Mouse (Mus musculus) stomach, postnatal 0 days (tissue): ENCODE results near the gene Cmtm3.
A peak's percentile ranks its signal among the peaks of the same experiment; 100 is the strongest.

ENCODE experiments used
- CTCF ChIP-seq: IDR thresholded peaks from 2 replicates; pipeline ENCODE4 v1.5.1; 2016; ENCODE audit warnings: antibody characterized with exemption, low read depth, mild to moderate bottlenecking, moderate library complexity
- EP300 ChIP-seq: optimal IDR thresholded peaks from 2 replicates; pipeline ENCODE3; 2016; ENCODE audit warnings: antibody characterized with exemption

DNA sequence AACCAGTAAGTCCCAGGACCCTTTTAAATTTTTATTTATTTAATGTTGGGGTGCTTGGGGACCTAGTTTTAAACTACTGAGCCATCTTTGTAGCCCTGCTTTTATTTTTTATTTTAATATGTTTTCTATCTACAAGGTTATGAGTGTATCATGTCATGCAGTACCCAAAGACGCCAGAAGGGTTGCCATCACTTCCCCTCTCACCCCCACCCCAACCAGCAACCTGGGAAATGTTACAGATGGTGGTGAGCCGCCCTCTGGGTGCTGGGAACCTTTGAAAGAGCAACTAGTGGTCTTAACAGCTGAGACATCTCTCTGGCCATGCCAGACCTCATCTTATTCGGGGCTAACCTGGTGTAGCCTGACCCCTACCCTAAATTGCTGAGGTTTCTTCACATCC is 1.3 kb upstream of the Cmtm3 start:
- TF ChIP-seq CTCF (peak; percentile 31), EP300 (no peak)
